Mouse (Mus musculus): ENCODE data around the gene Psg27.
"Not testable (repeated sequence)": the region's sequence is repeated elsewhere in the genome, so short reads cannot be mapped to it uniquely, and the experiment has no call there.

DNA sequence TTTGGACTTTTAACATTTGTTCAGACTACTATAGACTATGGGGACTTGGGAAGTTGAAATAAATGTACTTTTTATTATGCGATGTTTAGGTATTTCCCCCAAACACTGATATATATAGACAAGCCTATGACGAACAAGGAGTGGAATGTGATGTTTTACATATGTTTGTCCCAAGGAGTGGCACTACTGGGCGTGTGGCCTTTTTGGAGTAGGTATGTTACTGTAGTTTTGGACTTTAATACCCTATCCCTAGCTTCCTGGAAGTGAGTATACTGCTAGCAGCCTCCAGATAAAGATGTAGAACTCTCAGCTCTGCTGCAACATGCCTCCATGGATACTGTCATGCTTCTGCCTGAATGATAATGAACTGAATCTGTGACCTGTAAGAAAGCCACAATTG is 11.4 kb downstream of the Psg27 start:
- TF ChIP-seq CTCF (IDR thresholded peaks at IDR 0.05; ENCODE audit: low read depth, low read length); EP300 (IDR thresholded peaks at IDR 0.05; ENCODE audit: insufficient read depth, low read depth, low read length); POLR2A (IDR thresholded peaks at IDR 0.05; ENCODE audit: insufficient read depth, low read length): not testable (repeated sequence)

Measured in ES-Bruce4 (cell line).